ENCODE assay signal across 8 mouse cellular contexts in the genomic region with DNA sequence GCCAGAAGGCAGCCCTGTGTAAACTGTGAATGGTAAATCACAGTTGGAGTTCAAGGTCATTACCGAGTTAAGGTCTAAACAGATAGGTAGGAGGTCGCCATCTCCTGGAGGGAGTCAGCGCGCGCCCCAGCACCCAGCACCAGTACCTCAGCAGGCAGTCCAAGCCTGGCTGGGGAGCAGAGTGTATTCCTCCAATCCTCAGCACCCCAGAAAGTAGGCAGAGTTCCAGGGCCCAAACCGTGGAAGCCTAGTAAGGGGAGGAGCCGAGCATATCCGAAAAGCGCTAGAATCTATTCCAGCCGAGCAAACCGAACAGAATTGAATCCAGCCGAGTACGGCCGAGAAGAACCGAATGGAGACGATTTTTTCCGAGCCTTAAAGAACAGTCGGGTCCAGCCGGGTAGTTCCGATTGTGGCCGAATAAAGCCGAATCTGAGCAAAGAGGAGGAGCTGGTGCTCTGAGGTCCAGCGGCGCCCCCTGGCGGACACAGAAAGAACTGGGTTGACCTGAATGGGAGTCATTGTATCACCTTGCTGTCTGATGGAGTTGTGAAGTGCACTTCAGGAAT. TPM values are rescaled to one million over a fixed set of nuclear protein-coding genes. Genes with fewer than 3 reads are reported as not detected.
A peak's percentile ranks its signal among the peaks of the same experiment; 100 is the strongest.
DNase-seq lines count a peak whose midpoint lies in the region; ATAC-seq and TF ChIP-seq lines count a peak whose summit lies in the region.

No protein-coding gene starts in this region.

- H3K79me3 ChIP-seq in C2C12 (ENCODE audit: low read depth) = peaks cover 5% of the 10 kb centered on the region

- H3ac ChIP-seq in C2C12 (ENCODE audit: control insufficient read depth, insufficient read length, low read depth) = peak overlapping the region; percentile 43
- H3ac ChIP-seq in myocyte (ENCODE audit: control insufficient read depth, insufficient read length) = no peak overlapping the region

- peak; percentile 99 for DNase-seq in brain, embryonic 14.5 days (ENCODE audit: low read depth)
- peak; percentile 96 for DNase-seq in liver, adult 2 months (ENCODE audit: extremely low read depth, low read depth, low spot score)
- DNase-seq in splenic B cell, adult 2 months (ENCODE audit: low read depth, low spot score) = peak; percentile 97

- H3K27me3 ChIP-seq in C2C12 (ENCODE audit: control insufficient read depth, insufficient read depth, insufficient read length) (peaks cover 10% of the 10 kb centered on the region), myocyte (ENCODE audit: control insufficient read depth, insufficient read depth, insufficient read length) (no peaks in the 10 kb centered on the region)
- peaks cover 8% of the 10 kb centered on the region; the same call in 1 of the 2 replicates for H3K27me3 ChIP-seq in erythroblast, embryonic 14.5 days (ENCODE audit: control insufficient read depth)
- H3K27me3 ChIP-seq in heart, embryonic 11.5 days (ENCODE audit: control insufficient read depth, insufficient read depth, low read length) = 0 out of 2 replicates have a peak, but pooled peaks cover 2% of the 10 kb centered on the region
- no peaks in the 10 kb centered on the region for H3K27me3 ChIP-seq in kidney, embryonic 16.5 days (ENCODE audit: insufficient read depth, low read length)
- no peaks in the 10 kb centered on the region for H3K27me3 ChIP-seq in liver, adult 2 months (ENCODE audit: control insufficient read depth, insufficient read depth, low read length)
- no peaks in the 10 kb centered on the region for H3K27me3 ChIP-seq in splenic B cell, adult 2 months (ENCODE audit: control insufficient read depth, insufficient read depth, low read length, poor library complexity, severe bottlenecking)

- peak overlapping the region; percentile 81 for H3K9ac ChIP-seq in heart, embryonic 11.5 days (ENCODE audit: low read depth, low read length)
- H3K9ac ChIP-seq in kidney, embryonic 16.5 days (replicated peaks; ENCODE audit: low read length) = peak overlapping the region; percentile 70
- peak overlapping the region; percentile 64 for H3K9ac ChIP-seq in liver, adult 2 months (ENCODE audit: low read depth, low read length)

- peak overlapping the region; percentile 64 for H3K4me2 ChIP-seq in heart, embryonic 11.5 days
- peak overlapping the region; percentile 56 for H3K4me2 ChIP-seq in kidney, embryonic 16.5 days (replicated peaks; ENCODE audit: low read depth, low read length)
- peak overlapping the region; percentile 93 for H3K4me2 ChIP-seq in myocyte (ENCODE audit: low read depth)

- H3K4me3 ChIP-seq in C2C12 (ENCODE audit: insufficient read depth, poor library complexity, severe bottlenecking) (no peak overlapping the region), myocyte (peak overlapping the region; percentile 62)
- H3K4me3 ChIP-seq in erythroblast, embryonic 14.5 days (replicated peaks) = peak overlapping the region; percentile 23
- H3K4me3 ChIP-seq in heart, embryonic 11.5 days (ENCODE audit: low read depth, low read length) = peak overlapping the region; percentile 41
- peak overlapping the region; percentile 45 for H3K4me3 ChIP-seq in kidney, embryonic 16.5 days (ENCODE audit: low read length)
- H3K4me3 ChIP-seq in liver, adult 2 months (ENCODE audit: insufficient read depth, low read depth, low read length) = peak overlapping the region; percentile 10; the same call in 1 of the 2 replicates

- ATAC-seq in heart, embryonic 11.5 days (replicated peaks; ENCODE audit: insufficient number of reproducible peaks, low FRiP score, low TSS enrichment) = peak; percentile 70
- ATAC-seq in kidney, embryonic 16.5 days (ENCODE audit: low FRiP score, low TSS enrichment) = peak; percentile 71

- H3K9me3 ChIP-seq in erythroblast, embryonic 14.5 days (ENCODE audit: control insufficient read depth, low read length) = no peaks in the 10 kb centered on the region
- H3K9me3 ChIP-seq in heart, embryonic 11.5 days (replicated peaks; ENCODE audit: control insufficient read depth, low read length) = no peaks in the 10 kb centered on the region
- no peaks in the 10 kb centered on the region for H3K9me3 ChIP-seq in kidney, embryonic 16.5 days (ENCODE audit: low read length)

- peaks cover 4% of the 10 kb centered on the region for H3K4me1 ChIP-seq in erythroblast, embryonic 14.5 days (ENCODE audit: control insufficient read depth)
- peaks cover 39% of the 10 kb centered on the region for H3K4me1 ChIP-seq in heart, embryonic 11.5 days (ENCODE audit: control insufficient read depth, insufficient read depth, low read length)
- H3K4me1 ChIP-seq in kidney, embryonic 16.5 days (ENCODE audit: insufficient read depth, low read length) = peaks cover 52% of the 10 kb centered on the region
- peaks cover 21% of the 10 kb centered on the region for H3K4me1 ChIP-seq in liver, adult 2 months (ENCODE audit: control insufficient read depth, insufficient read depth, low read length)

- TF ChIP-seq POLR2A in brain, embryonic 14.5 days (IDR thresholded peaks at IDR 0.05; ENCODE audit: borderline replicate concordance, extremely low read depth, insufficient read depth, insufficient read length, poor library complexity, severe bottlenecking) = no peak
- TF ChIP-seq POLR2A in liver, adult 2 months (IDR thresholded peaks at IDR 0.05; ENCODE audit: extremely low read depth, insufficient read depth, low read length) = no peak
- peak; percentile 38 for TF ChIP-seq POLR2A in myocyte (IDR thresholded peaks at IDR 0.05; ENCODE audit: insufficient read length, low read depth)

- H3K27ac ChIP-seq in heart, embryonic 11.5 days (ENCODE audit: low read depth, low read length) = peak overlapping the region; percentile 80
- peak overlapping the region; percentile 85 for H3K27ac ChIP-seq in kidney, embryonic 16.5 days (ENCODE audit: low read length)
- peak overlapping the region; percentile 96 for H3K27ac ChIP-seq in liver, adult 2 months (replicated peaks; ENCODE audit: insufficient read depth, low read depth, low read length)

- H3K36me3 ChIP-seq in C2C12 (ENCODE audit: control insufficient read depth, insufficient read depth) (no peaks in the 10 kb centered on the region), myocyte (ENCODE audit: control insufficient read depth, insufficient read depth) (no peaks in the 10 kb centered on the region)
- no peaks in the 10 kb centered on the region for H3K36me3 ChIP-seq in erythroblast, embryonic 14.5 days (ENCODE audit: control insufficient read depth)
- H3K36me3 ChIP-seq in heart, embryonic 11.5 days (ENCODE audit: control insufficient read depth, insufficient read depth, low read length) = no peaks in the 10 kb centered on the region
- no peaks in the 10 kb centered on the region for H3K36me3 ChIP-seq in kidney, embryonic 16.5 days (ENCODE audit: insufficient read depth, low read length)
- H3K36me3 ChIP-seq in liver, adult 2 months (ENCODE audit: control insufficient read depth, insufficient read depth, low read length) = no peaks in the 10 kb centered on the region
- no peaks in the 10 kb centered on the region for H3K36me3 ChIP-seq in splenic B cell, adult 2 months (ENCODE audit: control insufficient read depth, insufficient read depth, low read length, poor library complexity, severe bottlenecking)

- H3K79me2 ChIP-seq in C2C12 (ENCODE audit: control insufficient read depth, insufficient read depth) (peaks cover 19% of the 10 kb centered on the region), myocyte (ENCODE audit: control insufficient read depth, insufficient read depth) (peaks cover 22% of the 10 kb centered on the region)
- H3K79me2 ChIP-seq in liver, adult 2 months (ENCODE audit: control insufficient read depth, insufficient read depth, low read length) = no peaks in the 10 kb centered on the region

- TF ChIP-seq CTCF in C2C12 (IDR thresholded peaks at IDR 0.05; ENCODE audit: control insufficient read depth, insufficient read depth, insufficient read length) = peak; percentile 83
- peak; percentile 99 for TF ChIP-seq CTCF in brain, embryonic 14.5 days (IDR thresholded peaks at IDR 0.05; ENCODE audit: borderline replicate concordance, extremely low read depth, insufficient read depth, insufficient read length)
- TF ChIP-seq CTCF in liver, adult 2 months (IDR thresholded peaks at IDR 0.05; ENCODE audit: low read depth, low read length) = peak; percentile 97

- 1% methylated on average over 25 of the region's 25 CpGs for WGBS in heart, embryonic 11.5 days (ENCODE audit: insufficient replicate concordance)
- 0% methylated on average over 25 of the region's 25 CpGs for WGBS in kidney, embryonic 16.5 days
- under 1% methylated on average over 25 of the region's 25 CpGs for WGBS in liver, adult 2 months

RNA-seq across cellular contexts. Expression of a gene that starts 0.8 kb away (rescaled TPM):
- polyA plus RNA-seq in C2C12 (2012; fragmentation: generic; extraction: Trizol) = 17.5 TPM
- 13.5 and 16.3 TPM in 2 replicates for polyA plus RNA-seq in brain, embryonic 14.5 days (2012; rRNA removed)
- polyA plus RNA-seq in erythroblast, embryonic 14.5 days (2012) = 0.02 TPM in 1 of 2 replicates, not detected in the other
- 36.3 and 37.0 TPM in 2 replicates for polyA plus RNA-seq in heart, embryonic 11.5 days (2014; fragmentation: Nextera tagmentation; extraction: Ambion mirVana)
- polyA plus RNA-seq in kidney, embryonic 16.5 days (2015; fragmentation: Nextera tagmentation; extraction: Ambion mirVana) = 33.2 and 33.7 TPM in 2 replicates
- 0.28 and 0.54 TPM in 2 replicates for total RNA-seq in liver, adult 2 months (2014; rRNA removed)
- 2.2 and 2.5 TPM in 2 replicates for polyA plus RNA-seq in liver, adult 2 months (2012; rRNA removed)
- polyA plus RNA-seq in myocyte (2012; fragmentation: generic; extraction: Trizol) = 66.2 TPM

RNA-seq across cellular contexts. Expression of a gene that starts 12.5 kb away (rescaled TPM):
- polyA plus RNA-seq in C2C12 (2012; fragmentation: generic; extraction: Trizol) (not detected), myocyte (2012; fragmentation: generic; extraction: Trizol) (not detected)
- 1.5 TPM in 2 replicates for polyA plus RNA-seq in brain, embryonic 14.5 days (2012; rRNA removed)
- polyA plus RNA-seq in erythroblast, embryonic 14.5 days (2012) = not detected in 2 replicates
- polyA plus RNA-seq in heart, embryonic 11.5 days (2014; fragmentation: Nextera tagmentation; extraction: Ambion mirVana) = 0.04 and 0.38 TPM in 2 replicates
- polyA plus RNA-seq in kidney, embryonic 16.5 days (2015; fragmentation: Nextera tagmentation; extraction: Ambion mirVana) = 0.36 and 0.69 TPM in 2 replicates
- under 0.01 TPM in 1 of 2 replicates, not detected in the other for total RNA-seq in liver, adult 2 months (2014; rRNA removed)
- polyA plus RNA-seq in liver, adult 2 months (2012; rRNA removed) = not detected in 2 replicates

RNA-seq across cellular contexts. Expression of a gene that starts 36.9 kb away (rescaled TPM):
- 0.01 TPM for polyA plus RNA-seq in C2C12 (2012; fragmentation: generic; extraction: Trizol)
- polyA plus RNA-seq in brain, embryonic 14.5 days (2012; rRNA removed) = 0.03 and 0.12 TPM in 2 replicates
- polyA plus RNA-seq in erythroblast, embryonic 14.5 days (2012) = 0.01 TPM in 1 of 2 replicates, not detected in the other
- polyA plus RNA-seq in heart, embryonic 11.5 days (2014; fragmentation: Nextera tagmentation; extraction: Ambion mirVana) = not detected in 2 replicates
- 0.33 and 0.54 TPM in 2 replicates for polyA plus RNA-seq in kidney, embryonic 16.5 days (2015; fragmentation: Nextera tagmentation; extraction: Ambion mirVana)
- total RNA-seq in liver, adult 2 months (2014; rRNA removed) = 0.83 and 1.1 TPM in 2 replicates
- 2.4 and 4.0 TPM in 2 replicates for polyA plus RNA-seq in liver, adult 2 months (2012; rRNA removed)
- 0.67 TPM for polyA plus RNA-seq in myocyte (2012; fragmentation: generic; extraction: Trizol)

RNA-seq across cellular contexts. Expression of a gene that starts 40.6 kb away (rescaled TPM):
- polyA plus RNA-seq in C2C12 (2012; fragmentation: generic; extraction: Trizol) (not detected), myocyte (2012; fragmentation: generic; extraction: Trizol) (not detected)
- 5.5 and 9.0 TPM in 2 replicates for polyA plus RNA-seq in brain, embryonic 14.5 days (2012; rRNA removed)
- polyA plus RNA-seq in erythroblast, embryonic 14.5 days (2012) = 12.7 and 13.9 TPM in 2 replicates
- 3.4 and 9.2 TPM in 2 replicates for polyA plus RNA-seq in heart, embryonic 11.5 days (2014; fragmentation: Nextera tagmentation; extraction: Ambion mirVana)
- polyA plus RNA-seq in kidney, embryonic 16.5 days (2015; fragmentation: Nextera tagmentation; extraction: Ambion mirVana) = 8.3 and 10.4 TPM in 2 replicates
- total RNA-seq in liver, adult 2 months (2014; rRNA removed) = 2.8 and 4.5 TPM in 2 replicates
- polyA plus RNA-seq in liver, adult 2 months (2012; rRNA removed) = 30.8 and 35.9 TPM in 2 replicates
